Mouse (Mus musculus) ovary, postnatal 10 days (tissue): ENCODE measurements at regions not wholly inside any gene's neighbourhood (a gene's known extent, or its start where the extent isn't known, plus 50 kb on each side); places are given as distances from the start of the nearest gene placed in this dataset.

ENCODE experiments used
- DNase-seq: peaks from one replicate; pipeline ENCODE4 v3.0.0; 2022; ENCODE audit warnings: low spot score

DNA sequence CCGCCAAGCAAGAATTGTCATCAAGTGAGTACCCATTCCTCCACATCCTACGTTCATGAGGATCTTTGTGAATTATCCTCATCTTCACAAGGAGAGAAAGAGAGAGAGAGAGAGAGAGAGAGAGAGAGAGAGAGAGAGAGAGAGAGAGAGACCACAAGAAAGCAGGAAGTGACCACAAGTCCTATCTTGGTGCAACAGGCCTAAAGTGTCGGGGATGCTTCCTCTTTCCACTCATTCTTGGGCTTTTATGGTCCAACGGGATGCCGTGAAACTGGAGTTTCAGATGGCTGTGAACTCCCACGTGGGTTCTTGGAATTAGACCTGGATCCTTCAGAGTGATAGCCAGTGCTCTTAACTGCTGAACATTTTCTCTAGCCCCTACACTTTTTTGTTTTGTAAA lies 53.1 kb upstream of the Rai14 start:
- no peak for DNase-seq

GRCm38 (mm10) chr15:10770410-10771310 lies 56.2 kb upstream of the Rai14 start:
- DNase-seq = no peak

DNA sequence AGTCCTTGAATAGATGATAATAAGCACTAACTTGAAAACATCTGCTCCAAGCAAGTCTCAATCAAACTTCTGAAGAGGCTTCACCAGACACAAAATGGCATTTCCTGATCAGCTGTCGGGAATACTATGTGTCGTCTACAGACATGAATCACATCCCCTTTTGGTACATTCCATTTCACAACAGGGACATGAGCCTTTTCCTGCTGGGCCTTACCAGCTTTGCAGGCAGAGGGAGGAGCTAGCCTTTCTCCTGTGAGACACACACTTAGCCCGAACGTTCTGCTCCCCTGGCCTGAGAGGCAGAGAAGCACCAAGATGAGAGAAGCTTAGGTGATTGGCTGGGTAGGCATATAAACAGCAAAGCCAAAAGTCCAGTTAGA lies 56.9 kb upstream of the Rai14 start:
- DNase-seq = no peak

- no peak for DNase-seq
These were observed 65.7 kb upstream of the Rai14 start for GRCm38 (mm10) chr15:10779941-10780620.

GRCm38 (mm10) chr15:10789371-10789770 lies 74.9 kb upstream of the Rai14 start:
- DNase-seq = no peak

DNA sequence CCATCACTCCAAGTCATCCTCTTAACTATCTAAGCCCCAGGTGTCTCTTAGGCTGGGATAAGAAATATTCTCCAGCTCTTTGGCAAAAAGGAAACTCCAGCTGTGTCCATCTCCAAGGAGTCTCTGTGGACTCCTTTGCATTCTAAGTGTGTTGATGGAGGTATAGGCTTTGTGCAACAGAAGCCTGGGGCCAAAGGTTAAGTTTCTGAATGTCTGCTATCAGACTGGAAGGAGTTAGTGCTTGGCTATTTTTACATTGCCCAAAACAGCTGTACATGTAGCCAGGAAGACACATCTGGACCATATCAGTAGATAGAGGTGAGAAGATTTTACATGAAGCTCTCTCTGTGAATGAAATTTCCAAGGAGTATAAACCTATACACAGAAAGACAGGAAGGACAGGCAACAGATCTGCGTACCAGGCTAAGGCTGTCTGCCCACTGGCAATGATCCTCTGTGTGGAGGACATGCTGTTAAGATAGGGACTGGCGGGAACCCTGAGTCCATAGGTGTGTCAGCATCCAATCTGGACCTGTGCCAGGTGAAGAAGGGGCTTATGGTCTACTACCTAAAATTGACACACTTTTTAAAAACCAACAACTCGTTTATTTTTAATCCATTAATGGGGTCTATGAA lies 76.6 kb upstream of the Rai14 start:
- no peak for DNase-seq

DNA sequence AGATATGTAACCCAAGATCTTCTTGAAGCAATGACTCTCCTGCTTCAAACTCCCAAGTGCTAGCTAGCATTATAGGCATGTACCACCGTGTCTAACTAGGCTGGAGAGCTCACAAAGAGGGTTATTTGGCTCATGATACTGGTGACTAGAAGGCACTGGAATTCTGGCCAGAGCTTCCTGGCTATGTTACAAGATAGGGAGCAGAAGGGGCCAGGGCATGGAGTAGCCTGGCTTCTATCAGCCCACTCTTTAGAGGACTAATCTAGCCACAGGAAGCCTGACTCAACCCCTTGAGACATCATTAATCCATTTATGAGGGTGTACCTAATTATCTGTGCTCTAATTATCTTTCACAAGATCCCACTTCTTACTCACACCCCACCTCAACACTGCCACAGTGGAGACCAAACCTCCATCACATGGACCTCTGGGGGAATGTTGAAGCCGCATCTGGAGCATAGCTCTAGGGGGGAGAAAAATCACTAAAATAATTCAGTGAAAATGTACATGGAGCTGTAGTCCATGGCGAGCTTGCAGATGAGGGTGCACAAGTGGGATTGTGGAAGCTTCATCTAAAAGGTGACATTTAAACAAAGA lies 77.2 kb upstream of the Rai14 start:
- DNase-seq = no peak

DNA sequence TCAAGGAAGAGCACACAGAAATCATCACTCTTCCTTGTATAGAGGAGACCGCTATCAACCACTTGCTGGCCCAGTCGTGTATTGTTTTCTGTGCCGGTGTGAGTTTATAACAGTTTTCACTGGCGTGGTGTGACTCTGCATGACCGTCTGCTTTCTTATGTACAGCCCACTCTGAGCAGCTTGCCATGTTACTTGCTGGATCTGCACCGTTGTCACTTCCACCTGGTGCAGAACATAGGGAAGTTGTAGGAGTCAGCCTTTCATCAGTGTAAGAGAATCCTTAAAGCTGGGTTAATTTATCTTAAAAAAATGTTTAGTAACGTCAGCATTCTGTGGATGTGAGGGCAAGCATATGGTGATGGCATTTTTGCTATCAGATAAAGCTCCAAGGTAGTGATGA lies 77.7 kb upstream of the Rai14 start:
- no peak for DNase-seq

DNA sequence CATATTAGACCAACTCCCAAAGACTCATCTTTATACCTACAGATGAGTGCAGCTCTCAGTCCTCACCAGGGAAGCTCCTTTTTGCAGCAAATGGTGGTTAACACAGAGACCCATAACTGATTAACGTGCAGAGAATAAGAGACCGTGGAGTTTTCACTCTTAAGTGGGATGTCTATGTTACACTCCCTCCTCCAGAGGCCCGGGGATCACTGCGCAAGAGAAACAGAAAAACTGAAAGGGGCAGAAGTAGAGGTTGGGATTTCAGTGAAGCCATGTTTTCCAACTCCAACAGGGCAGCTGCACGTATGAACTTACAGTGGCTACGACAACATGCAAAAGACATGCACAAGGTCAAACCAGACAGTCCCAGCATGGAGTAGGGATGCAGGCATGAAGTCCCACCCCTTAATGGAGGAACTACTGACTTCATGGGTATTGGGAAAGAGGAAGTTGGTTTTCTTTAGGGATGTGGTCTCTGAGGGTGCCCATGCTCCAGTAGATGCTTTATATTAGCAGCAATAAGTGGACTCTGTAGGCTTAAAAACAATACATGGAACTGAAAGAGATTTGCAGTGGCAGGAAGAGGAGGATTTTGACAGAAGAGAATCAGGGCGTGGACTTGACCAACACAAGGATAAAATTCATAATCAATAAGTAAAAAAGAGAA lies 80.8 kb upstream of the Rai14 start:
- no peak for DNase-seq

DNA sequence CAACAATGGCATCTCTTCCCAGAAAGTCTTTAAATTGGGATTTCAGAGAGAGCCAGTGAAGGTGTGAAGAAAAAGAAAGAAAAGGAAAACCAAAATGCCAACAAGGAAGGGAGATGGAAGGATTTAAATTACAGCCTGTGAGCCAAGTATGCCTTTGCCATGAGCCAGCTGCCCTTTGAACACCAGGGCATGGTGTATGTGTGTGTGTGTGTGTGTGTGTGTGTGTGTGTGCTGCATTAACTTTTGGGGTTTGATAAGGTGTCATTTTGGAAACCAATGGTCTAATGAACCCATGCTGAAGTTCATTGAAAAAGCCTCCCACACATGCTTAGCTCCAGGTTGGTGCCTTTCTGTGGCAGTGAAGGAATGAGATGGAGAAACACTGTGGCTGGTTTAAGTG lies 85.2 kb upstream of the Rai14 start:
- no peak for DNase-seq

- DNase-seq = no peak
These were observed 99.8 kb upstream of the Rai14 start for GRCm38 (mm10) chr15:10814195-10814594.

DNA sequence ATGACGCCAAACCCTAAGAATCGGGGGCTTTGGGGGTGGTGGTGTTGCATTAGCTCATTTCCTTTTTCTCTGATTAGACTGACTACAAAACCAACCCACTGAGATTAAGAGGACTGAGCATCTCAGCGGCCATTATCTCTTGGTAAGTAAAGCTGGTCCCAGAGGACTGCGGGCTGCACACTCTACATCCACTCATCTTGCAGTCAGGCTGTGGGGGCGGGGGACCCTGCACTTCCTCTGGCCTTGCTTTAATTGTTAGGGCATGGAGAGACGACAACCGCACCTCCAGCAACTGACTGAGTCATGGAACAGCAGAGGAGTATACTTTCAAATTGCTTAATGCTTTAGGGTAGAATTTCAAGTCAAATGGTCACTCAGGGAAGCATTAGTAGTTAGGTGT lies 100.3 kb upstream of the Rai14 start:
- no peak for DNase-seq

- DNase-seq = no peak
These were observed 101.8 kb upstream of the Rai14 start for GRCm38 (mm10) chr15:10816213-10816621.

- DNase-seq = no peak
These were observed 103.8 kb upstream of the Rai14 start for GRCm38 (mm10) chr15:10818216-10818615.

DNA sequence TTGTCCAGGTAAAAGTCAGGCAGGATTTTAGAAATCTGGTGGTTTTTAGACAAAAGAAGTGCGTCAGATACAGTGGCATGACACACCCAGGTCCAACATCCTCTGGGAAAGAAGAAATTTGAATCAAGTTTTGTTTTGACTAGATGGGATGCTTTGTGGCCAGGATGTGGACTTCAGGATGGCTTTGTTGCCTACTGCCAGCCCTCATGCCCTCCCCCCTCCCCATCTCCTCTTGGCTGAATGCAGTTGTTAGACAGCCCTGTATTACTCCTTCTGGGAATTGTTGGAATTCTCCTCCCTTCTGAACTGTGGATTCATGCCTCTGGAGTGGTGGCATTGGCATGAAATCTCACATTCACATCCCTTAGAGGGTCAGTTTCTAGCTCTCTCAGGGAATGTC lies 104.3 kb upstream of the Rai14 start:
- no peak for DNase-seq

GRCm38 (mm10) chr15:10823933-10824332 lies 109.5 kb upstream of the Rai14 start:
- no peak for DNase-seq

DNA sequence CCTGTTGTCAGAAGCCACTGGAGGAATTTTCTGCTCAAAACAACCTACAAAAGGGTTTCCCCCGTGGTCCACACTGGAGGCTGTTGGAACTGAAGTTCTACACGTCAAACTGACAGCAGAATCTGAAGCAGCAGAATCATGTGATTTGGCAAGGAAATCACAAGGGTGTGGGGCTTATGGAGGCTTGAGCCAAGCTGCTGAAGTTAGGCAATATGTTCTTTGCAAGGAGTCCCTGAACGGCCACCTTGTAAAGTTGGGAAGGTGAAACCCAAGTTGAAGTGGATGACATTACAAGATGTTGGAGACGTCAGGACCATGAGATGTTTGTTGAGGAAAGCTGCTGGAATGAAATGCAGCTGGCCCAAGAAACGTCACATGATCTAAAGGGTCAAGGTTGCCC lies 115.2 kb upstream of the Rai14 start:
- DNase-seq = no peak

DNA sequence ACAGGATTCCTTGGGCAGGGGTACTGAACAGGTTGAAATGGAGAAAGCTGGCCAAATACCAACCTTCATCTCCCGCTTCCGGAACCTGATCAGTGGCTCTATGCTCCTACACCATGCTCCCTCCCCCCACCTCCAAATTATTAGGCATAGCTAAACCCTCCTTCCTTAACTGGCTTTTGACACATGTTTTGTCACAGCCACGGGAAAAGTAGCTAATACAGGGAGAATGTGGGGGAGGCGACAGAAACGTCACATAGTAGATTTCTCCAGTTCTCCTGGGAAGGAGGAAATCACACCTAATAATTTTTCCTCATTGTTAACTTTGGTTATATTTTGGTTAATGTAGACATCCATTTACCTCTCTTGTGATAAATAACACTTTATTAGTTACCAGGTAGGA lies 116.1 kb upstream of the Rai14 start:
- DNase-seq = no peak

GRCm38 (mm10) chr15:10831106-10831505 lies 116.7 kb upstream of the Rai14 start:
- no peak for DNase-seq

- no peak for DNase-seq
These were observed 117.9 kb upstream of the Rai14 start for GRCm38 (mm10) chr15:10832331-10832730.

DNA sequence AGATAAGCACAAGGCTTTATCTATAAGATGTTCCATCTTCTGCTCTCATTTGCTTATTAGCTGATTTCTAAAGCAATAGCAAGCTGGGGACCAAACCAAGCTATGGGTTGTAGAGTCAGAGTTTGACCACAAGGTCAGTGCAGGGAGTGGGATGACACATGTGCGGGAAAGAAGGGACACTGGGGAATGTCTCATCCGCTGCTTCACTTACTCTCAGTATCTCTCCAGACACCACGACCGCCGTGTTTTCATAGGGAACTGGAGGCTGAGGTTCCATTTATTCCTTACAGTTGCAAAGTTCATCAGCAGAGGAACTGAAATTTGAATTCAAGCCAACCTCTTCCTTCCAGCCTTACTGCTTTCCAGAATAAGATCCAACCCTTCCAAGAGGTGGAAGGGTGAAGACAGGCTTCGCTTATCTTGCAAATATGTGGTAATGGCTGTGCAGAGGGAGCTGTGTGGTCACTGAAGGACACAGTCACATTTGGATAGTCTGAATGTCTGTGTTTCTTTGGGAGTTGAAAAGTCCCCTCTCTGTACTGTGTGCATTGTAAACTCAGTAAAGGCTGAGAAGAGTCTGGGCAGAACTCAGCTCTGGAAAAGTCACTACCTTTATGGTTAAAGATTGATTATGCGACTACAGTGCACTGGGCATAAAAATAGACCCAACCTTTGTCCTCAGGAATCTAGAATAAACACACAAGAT lies 118.1 kb upstream of the C1qtnf3 start:
- no peak for DNase-seq
